ENCODE assay signal across 28 mouse cellular contexts in the genomic region with DNA sequence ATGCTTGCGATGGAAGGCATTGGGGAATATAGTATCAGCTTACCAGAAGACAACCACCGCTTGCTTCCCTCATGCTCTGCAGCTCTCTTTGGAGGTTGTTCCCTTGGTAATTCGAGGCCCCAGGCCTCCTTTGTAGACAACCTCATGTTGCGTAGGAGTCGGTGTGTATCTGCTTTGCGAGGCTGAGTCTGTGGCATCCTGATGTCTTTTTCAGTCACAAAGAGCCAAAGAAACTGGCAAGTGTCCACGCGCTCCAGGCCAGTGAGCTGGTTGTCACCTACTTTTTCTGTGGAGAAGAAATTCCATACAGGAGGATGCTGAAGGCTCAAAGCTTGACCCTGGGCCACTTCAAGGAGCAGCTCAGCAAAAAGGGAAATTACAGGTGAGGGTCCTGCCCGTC. TPM values are rescaled to one million over a fixed set of nuclear protein-coding genes. Genes with fewer than 3 reads are reported as not detected.
A peak's percentile ranks its signal among the peaks of the same experiment; 100 is the strongest.
DNase-seq lines count a peak whose midpoint lies in the region; ATAC-seq and TF ChIP-seq lines count a peak whose summit lies in the region.
"Had no signal": no experiment of that assay in that cellular context is flagged by ENCODE, and none has a peak within 500 bp of the region (broad histone marks: within the 10 kb centered on the region; RNA-seq: fewer than 3 reads in every experiment).

No protein-coding gene starts in this region.

- no peak overlapping the region for H3K4me3 ChIP-seq in forebrain, embryonic 11.5 days (ENCODE audit: low read depth, low read length)
- H3K4me3 ChIP-seq in forebrain, embryonic 16.5 days (replicated peaks; ENCODE audit: low read length) = no peak overlapping the region
- H3K4me3 ChIP-seq in left cerebral cortex, adult 2 months = no peak overlapping the region
- H3K4me3 ChIP-seq: embryonic facial prominence, embryonic 12.5 days; forebrain, embryonic 10.5 days; liver, embryonic 15.5 days; lung, embryonic 15.5 days; neural tube, embryonic 13.5 days had no signal

- no peak overlapping the region for H3K27ac ChIP-seq in forebrain, embryonic 11.5 days (ENCODE audit: low read depth, low read length)
- no peak overlapping the region for H3K27ac ChIP-seq in forebrain, embryonic 16.5 days (ENCODE audit: low read length)
- H3K27ac ChIP-seq in left cerebral cortex, adult 2 months = no peak overlapping the region
- H3K27ac ChIP-seq: embryonic facial prominence, embryonic 12.5 days; forebrain, embryonic 10.5 days; hindbrain, embryonic 14.5 days; liver, embryonic 15.5 days; lung, embryonic 15.5 days; neural tube, embryonic 13.5 days; stomach, postnatal 0 days had no signal

- 95% methylated on average over 9 of the region's 9 CpGs for WGBS in forebrain, embryonic 11.5 days
- WGBS in forebrain, embryonic 16.5 days = 92% methylated on average over 9 of the region's 9 CpGs

- intact Hi-C loops in left cerebral cortex, adult 2 months (cut with DNase I) = no loop called here

- H3K4me2 ChIP-seq in forebrain, embryonic 11.5 days (ENCODE audit: low read depth, low read length, severe bottlenecking) = no peak overlapping the region
- no peak overlapping the region for H3K4me2 ChIP-seq in forebrain, embryonic 16.5 days (ENCODE audit: low read length)
- H3K4me2 ChIP-seq: embryonic facial prominence, embryonic 12.5 days; heart, embryonic 11.5 days; hindbrain, embryonic 14.5 days; liver, embryonic 15.5 days; lung, embryonic 15.5 days; midbrain, embryonic 11.5 days; neural tube, embryonic 13.5 days had no signal

- peaks cover 4% of the 10 kb centered on the region; the same call in 1 of the 2 replicates for H3K4me1 ChIP-seq in forebrain, embryonic 11.5 days (replicated peaks; ENCODE audit: control insufficient read depth, insufficient read depth, low read length)
- H3K4me1 ChIP-seq in forebrain, embryonic 16.5 days (replicated peaks; ENCODE audit: control insufficient read depth, insufficient read depth, low read length) = peaks cover 35% of the 10 kb centered on the region
- H3K4me1 ChIP-seq: liver, embryonic 15.5 days had no signal

- peak; percentile 34 for DNase-seq in adrenal gland, postnatal 14 days
- DNase-seq in adrenal gland, adult 18-20 months (ENCODE audit: low spot score in 2 of 2) = no peak
- DNase-seq in forebrain, embryonic 11.5 days (ENCODE audit: low spot score) = peak; percentile 47
- peak; percentile 72 to 75 for DNase-seq in left cerebral cortex, adult 18-20 months (ENCODE audit: low spot score in 2 of 2)
- DNase-seq in left cerebral cortex, adult 2 months (ENCODE audit: extremely low spot score in 1 of 2, low spot score in 2 of 2) = no peak
- DNase-seq in right cerebral cortex, postnatal 14 days = peak; percentile 23
- no peak for DNase-seq in right cerebral cortex, postnatal 4 days
- DNase-seq: adrenal gland, postnatal 36 days; forebrain, postnatal 0 days; gastrocnemius, postnatal 14 days; heart, postnatal 36 days; kidney, adult 9 months; kidney, postnatal 10 days; lung, postnatal 36 days; thymus, adult 2 months; thymus, postnatal 36 days had no signal

- ATAC-seq in forebrain, embryonic 11.5 days (replicated peaks; ENCODE audit: low FRiP score) = no peak
- no peak for ATAC-seq in forebrain, embryonic 16.5 days
- ATAC-seq: forebrain, postnatal 0 days; intestine, postnatal 0 days had no signal

- no peak overlapping the region for H3K9ac ChIP-seq in forebrain, embryonic 11.5 days (ENCODE audit: low read length)
- H3K9ac ChIP-seq in forebrain, embryonic 16.5 days (replicated peaks; ENCODE audit: low read depth, low read length) = no peak overlapping the region
- H3K9ac ChIP-seq: embryonic facial prominence, embryonic 12.5 days; forebrain, postnatal 0 days; hindbrain, embryonic 14.5 days; liver, embryonic 15.5 days; lung, embryonic 15.5 days; neural tube, embryonic 13.5 days had no signal

- TF ChIP-seq CTCF in left cerebral cortex, adult 2 months (IDR thresholded peaks at IDR 0.05) = no peak

- no peaks in the 10 kb centered on the region for H3K27me3 ChIP-seq in forebrain, embryonic 11.5 days (ENCODE audit: control insufficient read depth, insufficient read depth, low read length)
- H3K27me3 ChIP-seq in forebrain, embryonic 16.5 days (replicated peaks; ENCODE audit: control insufficient read depth, insufficient read depth, low read length) = no peaks in the 10 kb centered on the region
- H3K27me3 ChIP-seq: embryonic facial prominence, embryonic 12.5 days; liver, embryonic 15.5 days; lung, embryonic 15.5 days; neural tube, embryonic 13.5 days had no signal

- H3K9me3 ChIP-seq in forebrain, embryonic 11.5 days (ENCODE audit: control insufficient read depth, low read length) = no peaks in the 10 kb centered on the region
- H3K9me3 ChIP-seq in forebrain, embryonic 16.5 days (ENCODE audit: control insufficient read depth, low read length) = no peaks in the 10 kb centered on the region
- H3K9me3 ChIP-seq: embryonic facial prominence, embryonic 12.5 days; forebrain, embryonic 10.5 days; liver, embryonic 15.5 days; lung, embryonic 15.5 days; neural tube, embryonic 13.5 days had no signal

- peaks cover 40% of the 10 kb centered on the region for H3K36me3 ChIP-seq in forebrain, embryonic 11.5 days (ENCODE audit: control insufficient read depth, insufficient read depth, low read length)
- peaks cover 36% of the 10 kb centered on the region for H3K36me3 ChIP-seq in forebrain, embryonic 16.5 days (ENCODE audit: control insufficient read depth, insufficient read depth)
- H3K36me3 ChIP-seq: G1E; liver, embryonic 15.5 days had no signal

RNA-seq across cellular contexts. Expression of a gene that starts 25.5 kb away (rescaled TPM):
- total RNA-seq in adrenal gland, postnatal 14 days (2021) = 31.7 and 43.0 TPM in 2 replicates
- total RNA-seq in adrenal gland, adult 18-20 months (2021) = 10 to 100 TPM; 36.9 to 56.2 TPM
- polyA plus RNA-seq in forebrain, embryonic 11.5 days (2014; fragmentation: Nextera tagmentation; extraction: Ambion mirVana) = 20.9 and 23.9 TPM in 2 replicates
- 5.9 and 8.4 TPM in 2 replicates for polyA plus RNA-seq in forebrain, embryonic 16.5 days (2015; fragmentation: Nextera tagmentation; extraction: Ambion mirVana)
- total RNA-seq in left cerebral cortex, adult 18-20 months (2021) = 10 to 100 TPM; 35.0 to 35.3 TPM
- total RNA-seq in left cerebral cortex, adult 2 months (2021) = 10 to 100 TPM; 34.0 to 38.7 TPM
- total RNA-seq: G1E had no signal
- polyA plus RNA-seq: G1E had no signal

Comparison
In these comparisons a context has a peak if more than half of its experiments do, and no peak if none do; other contexts are left out.
1. DNase-seq: peak in adrenal gland, postnatal 14 days (single experiment), forebrain, embryonic 11.5 days (single experiment), left cerebral cortex, adult 18-20 months (2 of 2) and right cerebral cortex, postnatal 14 days (single experiment); none in adrenal gland, adult 18-20 months (0 of 2), left cerebral cortex, adult 2 months (0 of 2) and right cerebral cortex, postnatal 4 days (single experiment).